Mouse (Mus musculus) ES-Bruce4 (cell line): ENCODE measurements at regions not wholly inside any gene's neighbourhood (a gene's known extent, or its start where the extent isn't known, plus 50 kb on each side); places are given as distances from the start of the nearest gene placed in this dataset.

Experiments used
- CTCF ChIP-seq: IDR thresholded peaks from one replicate; pipeline ENCODE4 v1.8.1; 2011; ENCODE audit warnings: low read depth, low read length
- POLR2A ChIP-seq: IDR thresholded peaks from one replicate; pipeline ENCODE4 v1.8.1; 2011; ENCODE audit warnings: low read length; ENCODE audit not compliant: insufficient read depth

DNA sequence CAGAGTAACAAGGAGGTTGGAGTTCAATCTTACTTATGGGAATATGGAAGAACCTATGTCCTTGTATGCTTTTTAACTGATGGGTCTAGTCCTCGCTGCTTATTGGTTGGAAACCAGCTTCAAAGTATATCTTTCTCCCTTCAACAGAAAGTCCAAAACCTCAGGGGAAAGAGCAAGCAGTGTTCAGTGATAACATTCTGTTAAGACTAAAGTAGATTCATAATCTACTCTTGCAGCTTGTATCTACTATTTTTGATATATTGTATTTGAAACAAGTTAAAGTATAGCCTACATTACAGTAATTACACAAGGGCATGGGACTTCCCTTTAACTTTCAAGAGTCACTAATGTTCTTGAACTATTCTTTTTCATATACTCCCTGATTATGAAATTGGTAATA, 522.0 kb upstream of the Pabpc4l start:
- TF ChIP-seq POLR2A (no peak), CTCF (no peak)
